Mouse (Mus musculus): Measurements from ENCODE around the gene Dcdc2b. TPM values are rescaled to one million over a fixed set of nuclear protein-coding genes. Genes with fewer than 3 reads are reported as not detected.

Dcdc2b gene
- polyA plus RNA-seq, 1 experiment from 2014 or later, result 3.0 TPM

GRCm38 (mm10) chr4:129623681-129624091, 9.6 kb upstream of the Dcdc2b start, which contains the start of gene Ccdc28b:
Gene Ccdc28b, minus strand, starts transcription at chr4:129623947.
- Histone ChIP-seq H3K36me3 (ENCODE audit: control insufficient read depth, insufficient read depth, low read length) (peaks cover 8% of the 10 kb centered on the region), H3K27ac (ENCODE audit: low read length) (peak within 1 kb of the TSS; percentile 92), H3K9me3 (replicated peaks; ENCODE audit: control insufficient read depth, low read length) (no peaks in the 10 kb centered on the region), H3K27me3 (ENCODE audit: control insufficient read depth, insufficient read depth, low read length) (no peaks in the 10 kb centered on the region), H3K4me3 (replicated peaks; ENCODE audit: low read length) (peak within 1 kb of the TSS; percentile 75), H3K9ac (ENCODE audit: low read length) (peak within 1 kb of the TSS; percentile 86), H3K4me2 (ENCODE audit: low read depth, low read length) (peak within 1 kb of the TSS; percentile 80), H3K4me1 (ENCODE audit: control insufficient read depth, insufficient read depth, low read length) (peaks cover 22% of the 10 kb centered on the region)
- peak; percentile 34; the same call in 1 of the 2 replicates for ATAC-seq (ENCODE audit: insufficient read depth, low FRiP score)
- under 1% methylated on average over 10 of the region's 10 CpGs for WGBS

GRCm38 (mm10) chr4:129622803-129623535, 8.9 kb upstream of the Dcdc2b start:
- H3K36me3 ChIP-seq (ENCODE audit: control insufficient read depth, insufficient read depth, low read length), result peaks cover 3% of the 10 kb centered on the region; the same call in 1 of the 2 replicates
- peak overlapping the region; percentile 75 for H3K4me3 ChIP-seq (replicated peaks; ENCODE audit: low read length)
- ATAC-seq (ENCODE audit: insufficient read depth, low FRiP score), result no peak
- peaks cover 28% of the 10 kb centered on the region for H3K4me1 ChIP-seq (ENCODE audit: control insufficient read depth, insufficient read depth, low read length)
- no peaks in the 10 kb centered on the region for H3K27me3 ChIP-seq (ENCODE audit: control insufficient read depth, insufficient read depth, low read length)
- H3K4me2 ChIP-seq (ENCODE audit: low read depth, low read length), result peak overlapping the region; percentile 80
- H3K9me3 ChIP-seq (replicated peaks; ENCODE audit: control insufficient read depth, low read length), result no peaks in the 10 kb centered on the region
- H3K9ac ChIP-seq (ENCODE audit: low read length), result peak overlapping the region; percentile 86
- H3K27ac ChIP-seq (ENCODE audit: low read length), result peak overlapping the region; percentile 92
- WGBS, result 14% methylated on average over 8 of the region's 8 CpGs

- Histone ChIP-seq H3K27ac (ENCODE audit: low read length) (peak overlapping the region; percentile 26; the same call in 1 of the 2 replicates), H3K4me3 (replicated peaks; ENCODE audit: low read length) (no peak overlapping the region), H3K4me2 (ENCODE audit: low read depth, low read length) (peak overlapping the region; percentile 80), H3K36me3 (ENCODE audit: control insufficient read depth, insufficient read depth, low read length) (no peaks in the 10 kb centered on the region), H3K27me3 (ENCODE audit: control insufficient read depth, insufficient read depth, low read length) (no peaks in the 10 kb centered on the region), H3K4me1 (ENCODE audit: control insufficient read depth, insufficient read depth, low read length) (peaks cover 28% of the 10 kb centered on the region), H3K9me3 (replicated peaks; ENCODE audit: control insufficient read depth, low read length) (no peaks in the 10 kb centered on the region), H3K9ac (ENCODE audit: low read length) (no peak overlapping the region; the same call in 1 of the 2 replicates)
- ATAC-seq (ENCODE audit: insufficient read depth, low FRiP score), result no peak
- WGBS, result 75% methylated on average over 11 of the region's 11 CpGs
Observed at GRCm38 (mm10) chr4:129622120-129622802, 8.2 kb upstream of the Dcdc2b start.

GRCm38 (mm10) chr4:129621283-129621841, 7.3 kb upstream of the Dcdc2b start:
- H3K9me3 ChIP-seq (replicated peaks; ENCODE audit: control insufficient read depth, low read length), result no peaks in the 10 kb centered on the region
- H3K9ac ChIP-seq (ENCODE audit: low read length), result no peak overlapping the region; the same call in 1 of the 2 replicates
- no peak for ATAC-seq (ENCODE audit: insufficient read depth, low FRiP score)
- H3K36me3 ChIP-seq (ENCODE audit: control insufficient read depth, insufficient read depth, low read length), result 0 out of 2 replicates have a peak, but pooled peaks cover 4% of the 10 kb centered on the region
- H3K27ac ChIP-seq (ENCODE audit: low read length), result peak overlapping the region; percentile 43; the same call in 1 of the 2 replicates
- no peaks in the 10 kb centered on the region for H3K27me3 ChIP-seq (ENCODE audit: control insufficient read depth, insufficient read depth, low read length)
- 75% methylated on average over 8 of the region's 8 CpGs for WGBS
- no peak overlapping the region; the same call in 1 of the 2 replicates for H3K4me2 ChIP-seq (ENCODE audit: low read depth, low read length)
- peaks cover 28% of the 10 kb centered on the region for H3K4me1 ChIP-seq (ENCODE audit: control insufficient read depth, insufficient read depth, low read length)
- no peak overlapping the region for H3K4me3 ChIP-seq (replicated peaks; ENCODE audit: low read length)

- Histone ChIP-seq H3K9ac (ENCODE audit: low read length) (0 out of 2 replicates have a peak overlapping the region, but pooled peaks have one; percentile 13), H3K27ac (ENCODE audit: low read length) (peak overlapping the region; percentile 43; the same call in 1 of the 2 replicates), H3K4me1 (ENCODE audit: control insufficient read depth, insufficient read depth, low read length) (peaks cover 28% of the 10 kb centered on the region), H3K4me2 (ENCODE audit: low read depth, low read length) (no peak overlapping the region; the same call in 1 of the 2 replicates), H3K9me3 (replicated peaks; ENCODE audit: control insufficient read depth, low read length) (no peaks in the 10 kb centered on the region), H3K36me3 (ENCODE audit: control insufficient read depth, insufficient read depth, low read length) (0 out of 2 replicates have a peak, but pooled peaks cover 4% of the 10 kb centered on the region), H3K27me3 (ENCODE audit: control insufficient read depth, insufficient read depth, low read length) (no peaks in the 10 kb centered on the region), H3K4me3 (replicated peaks; ENCODE audit: low read length) (no peak overlapping the region)
- WGBS, result 72% methylated on average over 11 of the region's 11 CpGs
- ATAC-seq (ENCODE audit: insufficient read depth, low FRiP score), result no peak
Observed at GRCm38 (mm10) chr4:129620419-129621282, 6.6 kb upstream of the Dcdc2b start.

- H3K4me1 ChIP-seq (ENCODE audit: control insufficient read depth, insufficient read depth, low read length), result peaks cover 17% of the 10 kb centered on the region
Observed at GRCm38 (mm10) chr4:129618786-129619691, 5.0 kb upstream of the Dcdc2b start, which contains the start of gene Iqcc. Gene Iqcc, minus strand, starts transcription at chr4:129619099.

GRCm38 (mm10) chr4:129618031-129618430, 4.0 kb upstream of the Dcdc2b start:
- peak overlapping the region; percentile 92 for H3K4me2 ChIP-seq (ENCODE audit: low read depth, low read length)
- peak overlapping the region; percentile 93 for H3K9ac ChIP-seq (ENCODE audit: low read length)
- ATAC-seq (ENCODE audit: insufficient read depth, low FRiP score), result no peak
- H3K36me3 ChIP-seq (ENCODE audit: control insufficient read depth, insufficient read depth, low read length), result 0 out of 2 replicates have a peak, but pooled peaks cover 4% of the 10 kb centered on the region
- no peaks in the 10 kb centered on the region for H3K27me3 ChIP-seq (ENCODE audit: control insufficient read depth, insufficient read depth, low read length)
- H3K4me3 ChIP-seq (replicated peaks; ENCODE audit: low read length), result peak overlapping the region; percentile 82
- peaks cover 16% of the 10 kb centered on the region for H3K4me1 ChIP-seq (ENCODE audit: control insufficient read depth, insufficient read depth, low read length)
- H3K9me3 ChIP-seq (replicated peaks; ENCODE audit: control insufficient read depth, low read length), result no peaks in the 10 kb centered on the region
- WGBS, result 92% methylated on average over 5 of the region's 5 CpGs
- H3K27ac ChIP-seq (ENCODE audit: low read length), result peak overlapping the region; percentile 82; the same call in 1 of the 2 replicates

More at GRCm38 (mm10) chr4:129618786-129619691, 5.0 kb upstream of the Dcdc2b start, which contains the start of gene Iqcc:
- Histone ChIP-seq H3K4me3 (replicated peaks; ENCODE audit: low read length) (peak within 1 kb of the TSS; percentile 82), H3K27me3 (ENCODE audit: control insufficient read depth, insufficient read depth, low read length) (no peaks in the 10 kb centered on the region), H3K9me3 (replicated peaks; ENCODE audit: control insufficient read depth, low read length) (no peaks in the 10 kb centered on the region), H3K4me2 (ENCODE audit: low read depth, low read length) (peak within 1 kb of the TSS; percentile 92), H3K36me3 (ENCODE audit: control insufficient read depth, insufficient read depth, low read length) (0 out of 2 replicates have a peak, but pooled peaks cover 4% of the 10 kb centered on the region), H3K9ac (ENCODE audit: low read length) (peak within 1 kb of the TSS; percentile 93), H3K27ac (ENCODE audit: low read length) (peak within 1 kb of the TSS; percentile 82)
- peak; percentile 93 for ATAC-seq (ENCODE audit: insufficient read depth, low FRiP score)
- WGBS, result 4% methylated on average over 43 of the region's 44 CpGs
